Mouse (Mus musculus) forebrain, embryonic 15.5 days (tissue): ENCODE data around the gene Cyb561d1. TPM values are rescaled to one million over a fixed set of nuclear protein-coding genes. Genes with fewer than 3 reads are reported as not detected.

Source experiments
- ATAC-seq: fragments of 200-750 bp; cut with Nextera tagmentation; replicated peaks from 2 replicates; pipeline ENCODE4 v1.8.0; 2017; ENCODE audit warnings: mild to moderate bottlenecking, moderate TSS enrichment, moderate library complexity
- H3K27ac ChIP-seq: fragments of 300-500 bp; sonication (generic); replicated peaks from 2 replicates; pipeline ENCODE4 v1.5.1; 2015; ENCODE audit warnings: mild to moderate bottlenecking, inconsistent platforms
- H3K27me3 ChIP-seq: fragments of 300-500 bp; sonication (generic); 2 replicates; pipeline ENCODE4 v1.6.1; 2015; ENCODE audit warnings: inconsistent platforms
- H3K36me3 ChIP-seq: fragments of 300-500 bp; sonication (generic); 2 replicates; pipeline ENCODE4 v1.6.1; 2015; ENCODE audit warnings: mild to moderate bottlenecking, inconsistent platforms
- H3K4me1 ChIP-seq: fragments of 300-500 bp; sonication (generic); 2 replicates; pipeline ENCODE4 v1.6.1; 2015; ENCODE audit warnings: inconsistent platforms
- H3K4me2 ChIP-seq: fragments of 300-500 bp; sonication (generic); replicated peaks from 2 replicates; pipeline ENCODE4 v1.6.1; 2015; ENCODE audit warnings: mild to moderate bottlenecking, inconsistent platforms
- H3K4me3 ChIP-seq: fragments of 300-500 bp; sonication (generic); 2 replicates; pipeline ENCODE4 v1.5.1; 2015; ENCODE audit warnings: mild to moderate bottlenecking, inconsistent platforms
- H3K9ac ChIP-seq: fragments of 300-500 bp; sonication (generic); replicated peaks from 2 replicates; pipeline ENCODE4 v1.6.1; 2015; ENCODE audit warnings: mild to moderate bottlenecking, inconsistent platforms
- H3K9me3 ChIP-seq: fragments of 300-500 bp; sonication (generic); 2 replicates; pipeline ENCODE4 v1.6.1; 2016; ENCODE audit warnings: inconsistent platforms
- WGBS: fragments of 180-500 bp; shearing (Covaris S2); methylation state at CpG from one replicate; pipeline ENCODE4 v1.1.7; 2015; ENCODE audit warnings: mixed read lengths; 5-methylcytosine and 5-hydroxymethylcytosine counted together
- polyA plus RNA-seq: library from polyadenylated mRNA; unstranded; fragments of >200 nt; fragmentation: Nextera tagmentation; extraction: Ambion mirVana; gene quantifications from 2 replicates; pipeline ENCODE4 v1.2.1, GENCODE M21; 2015

Cyb561d1 gene
- polyA plus RNA-seq, 1 experiment from 2014 or later: 4.5 TPM

DNA sequence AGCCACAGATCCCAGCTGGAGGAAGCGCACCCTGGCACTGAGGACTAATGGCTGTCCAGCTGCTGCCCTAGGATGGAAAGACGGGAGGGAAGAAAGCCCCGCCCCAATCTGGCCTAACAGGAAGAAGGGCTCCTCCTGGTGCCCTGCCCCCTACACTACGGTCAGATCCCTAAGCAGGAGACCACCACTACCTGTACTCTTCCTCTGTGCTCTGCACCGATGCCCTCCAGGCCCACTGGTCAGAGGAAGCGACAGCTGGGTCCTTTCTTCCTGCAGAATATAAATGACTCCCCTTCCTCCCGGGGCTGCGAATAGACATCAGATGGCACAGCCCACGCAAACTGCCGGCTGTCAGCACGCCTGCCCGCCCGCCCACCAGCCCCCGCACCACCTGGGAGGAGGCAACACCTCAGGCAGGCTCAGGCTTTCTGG, 3.9 kb downstream of the Cyb561d1 start:
- no peaks in the 10 kb centered on the region for H3K27me3 ChIP-seq
- no peak; the same call in 1 of the 2 replicates for ATAC-seq
- WGBS: 15% methylated on average over 14 of the region's 14 CpGs
- peak overlapping the region; percentile 33 for H3K9ac ChIP-seq
- peak overlapping the region; percentile 10; the same call in 1 of the 2 replicates for H3K4me3 ChIP-seq
- H3K4me2 ChIP-seq: peak overlapping the region; percentile 31
- peak overlapping the region; percentile 72 for H3K27ac ChIP-seq
- peaks cover 48% of the 10 kb centered on the region for H3K4me1 ChIP-seq
- peaks cover 12% of the 10 kb centered on the region for H3K36me3 ChIP-seq
- H3K9me3 ChIP-seq: no peaks in the 10 kb centered on the region

DNA sequence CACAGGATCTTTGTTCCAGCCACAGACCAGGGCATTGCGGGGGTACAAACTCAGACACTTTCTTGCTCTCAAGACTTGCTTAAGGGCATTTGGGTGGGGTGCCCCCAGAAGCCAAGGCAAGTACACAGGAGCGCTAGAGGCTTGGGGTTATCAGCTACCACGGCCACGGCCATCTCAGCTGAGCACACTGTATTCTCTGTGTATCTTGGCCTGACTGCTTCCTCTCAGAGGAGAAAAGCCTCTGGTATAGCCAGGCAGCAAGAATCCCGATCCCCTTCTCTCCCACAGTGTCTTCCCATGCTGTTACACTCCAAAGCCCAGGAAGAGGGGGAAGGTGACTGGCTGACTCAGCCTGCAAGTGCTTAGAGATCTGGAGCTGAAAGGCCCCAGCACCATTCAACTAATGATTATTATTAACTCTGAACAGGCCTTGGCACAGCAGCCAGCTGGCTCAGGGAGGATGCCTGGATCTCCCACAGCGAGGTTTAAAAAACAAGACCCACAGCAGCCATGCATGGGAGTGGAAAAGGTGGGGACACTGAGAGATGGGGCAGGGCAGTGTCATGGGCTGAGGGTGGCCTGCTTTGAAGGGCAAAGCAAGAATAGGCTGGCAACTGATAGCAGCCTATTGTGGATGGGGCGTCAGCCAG, 4.9 kb downstream of the Cyb561d1 start:
- H3K4me2 ChIP-seq: no peak overlapping the region

DNA sequence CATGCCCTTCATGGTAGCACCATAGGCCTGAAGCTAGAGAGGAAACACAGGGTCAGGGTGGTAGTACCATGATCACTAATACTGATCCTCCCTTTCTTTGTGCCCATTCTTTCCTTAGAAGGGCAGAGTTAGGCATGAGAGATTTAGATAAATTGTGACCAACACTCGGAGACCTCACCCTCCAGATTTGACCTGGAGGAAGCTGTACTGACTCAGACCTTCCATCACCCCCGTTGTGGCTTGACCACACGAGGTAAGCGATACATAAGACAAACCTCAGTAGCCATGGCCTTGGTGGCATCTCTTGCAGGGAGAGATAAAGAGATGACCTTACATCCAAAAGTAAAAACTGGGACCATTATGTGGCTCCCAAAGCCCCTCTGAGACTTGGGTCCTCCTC, 5.7 kb downstream of the Cyb561d1 start:
- 90% methylated on average over 4 of the region's 4 CpGs for WGBS
- no peak for ATAC-seq
- H3K27me3 ChIP-seq: no peaks in the 10 kb centered on the region
- H3K9ac ChIP-seq: no peak overlapping the region
- H3K4me2 ChIP-seq: no peak overlapping the region
- peak overlapping the region; percentile 72 for H3K27ac ChIP-seq
- no peak overlapping the region for H3K4me3 ChIP-seq
- peaks cover 11% of the 10 kb centered on the region; the same call in 1 of the 2 replicates for H3K36me3 ChIP-seq
- peaks cover 33% of the 10 kb centered on the region for H3K4me1 ChIP-seq
- no peaks in the 10 kb centered on the region for H3K9me3 ChIP-seq

More for the DNA sequence above, 4.9 kb downstream of the Cyb561d1 start:
- 61% methylated on average over 7 of the region's 7 CpGs for WGBS
- Histone ChIP-seq H3K27ac (peak overlapping the region; percentile 72), H3K9me3 (no peaks in the 10 kb centered on the region), H3K4me3 (no peak overlapping the region), H3K27me3 (no peaks in the 10 kb centered on the region), H3K36me3 (peaks cover 10% of the 10 kb centered on the region; the same call in 1 of the 2 replicates), H3K9ac (no peak overlapping the region), H3K4me1 (peaks cover 41% of the 10 kb centered on the region)
- peak; percentile 21 for ATAC-seq

DNA sequence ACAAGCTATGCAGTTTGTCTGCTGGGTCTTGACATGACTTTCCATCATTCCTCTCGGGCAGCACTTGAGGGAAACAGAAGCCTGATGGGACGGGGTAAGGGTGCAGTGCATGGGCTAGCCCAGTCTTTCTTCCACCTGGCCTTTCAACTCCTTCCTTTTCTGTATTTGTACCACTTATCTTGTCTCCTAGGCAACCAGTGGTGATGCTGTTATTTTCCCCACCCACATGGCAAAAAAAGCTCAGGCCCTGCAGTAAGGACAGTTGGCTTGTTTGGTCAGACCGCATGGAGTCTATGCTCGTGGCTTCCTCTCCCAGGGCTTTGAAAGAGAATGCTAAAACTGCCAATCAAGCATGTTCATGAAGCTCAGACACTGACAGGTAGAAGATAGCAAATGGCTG, 7.3 kb downstream of the Cyb561d1 start:
- H3K4me1 ChIP-seq: peaks cover 40% of the 10 kb centered on the region
- no peak for ATAC-seq
- no peak overlapping the region for H3K27ac ChIP-seq
- H3K9me3 ChIP-seq: no peaks in the 10 kb centered on the region
- no peak overlapping the region for H3K4me2 ChIP-seq
- no peak overlapping the region for H3K9ac ChIP-seq
- no peaks in the 10 kb centered on the region for H3K27me3 ChIP-seq
- H3K36me3 ChIP-seq: peaks cover 10% of the 10 kb centered on the region; the same call in 1 of the 2 replicates
- 86% methylated on average over 4 of the region's 4 CpGs for WGBS
- no peak overlapping the region for H3K4me3 ChIP-seq

DNA sequence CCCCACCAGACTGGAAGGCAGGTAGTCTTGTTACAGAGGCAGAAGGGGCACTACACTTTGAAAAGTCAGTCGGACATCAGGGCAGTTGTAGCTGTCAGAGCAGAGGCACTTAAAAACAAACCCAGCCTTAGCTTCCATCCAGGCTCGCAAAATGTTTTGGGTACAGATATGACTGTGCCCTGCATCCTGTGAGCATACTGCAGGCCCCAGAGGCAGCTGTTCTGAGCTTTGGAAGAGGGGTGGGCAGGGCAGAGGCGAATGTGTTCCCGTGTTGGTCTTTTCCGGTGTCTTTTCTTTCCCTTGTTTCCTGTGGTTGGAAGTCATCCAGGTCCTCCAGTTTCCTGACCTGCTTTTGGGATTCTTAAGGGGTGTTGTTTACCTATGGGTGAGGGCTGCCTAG, 11.1 kb downstream of the Cyb561d1 start:
- peaks cover 41% of the 10 kb centered on the region for H3K4me1 ChIP-seq
- ATAC-seq: no peak
- 65% methylated on average over 5 of the region's 5 CpGs for WGBS
- no peak overlapping the region for H3K27ac ChIP-seq
- no peaks in the 10 kb centered on the region for H3K9me3 ChIP-seq
- 0 out of 2 replicates have a peak overlapping the region, but pooled peaks have one; percentile 6 for H3K9ac ChIP-seq
- no peaks in the 10 kb centered on the region for H3K27me3 ChIP-seq
- no peak overlapping the region for H3K4me3 ChIP-seq
- H3K36me3 ChIP-seq: peaks cover 9% of the 10 kb centered on the region; the same call in 1 of the 2 replicates
- no peak overlapping the region for H3K4me2 ChIP-seq

DNA sequence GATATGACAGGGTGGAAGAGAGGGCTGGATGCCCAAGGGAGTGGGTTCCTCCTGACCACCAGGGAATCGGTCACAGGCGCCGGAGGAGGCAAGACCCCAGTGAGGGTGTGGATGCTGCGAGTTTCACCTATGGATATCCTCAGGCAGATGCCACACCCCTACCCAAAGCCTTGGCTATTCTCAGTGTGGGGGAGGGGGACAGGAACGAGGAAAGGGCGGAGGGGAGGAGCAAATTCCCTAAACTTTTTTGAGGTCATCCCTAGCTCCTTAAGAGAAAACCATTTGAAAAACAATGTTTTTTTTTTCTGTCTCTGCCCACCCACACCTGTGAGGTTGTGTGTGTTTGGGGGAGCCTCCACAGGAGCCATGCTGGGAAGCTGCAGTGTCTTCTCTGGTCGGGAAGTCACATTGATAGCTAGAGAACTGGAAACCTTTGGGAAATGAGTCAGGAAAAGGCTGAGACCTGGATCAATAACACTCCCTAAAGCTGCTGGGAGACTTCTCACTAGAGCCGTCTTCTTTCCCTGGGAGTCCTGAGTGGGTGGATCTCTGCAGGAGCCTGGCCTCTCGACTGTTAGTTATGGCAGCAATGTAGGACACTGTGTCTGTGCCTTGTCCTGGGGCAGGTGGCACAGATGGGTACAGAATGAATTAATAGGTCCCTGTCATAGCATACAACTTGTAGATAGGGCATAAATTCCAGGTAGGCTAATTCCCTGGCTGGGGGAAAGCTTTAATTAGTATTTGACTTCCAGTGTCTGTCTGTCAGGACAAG, 12.1 kb downstream of the Cyb561d1 start:
- no peak overlapping the region for H3K9ac ChIP-seq
- H3K27me3 ChIP-seq: no peaks in the 10 kb centered on the region
- H3K4me1 ChIP-seq: peaks cover 40% of the 10 kb centered on the region
- H3K4me3 ChIP-seq: no peak overlapping the region
- WGBS: 76% methylated on average over 9 of the region's 9 CpGs
- no peak for ATAC-seq
- peaks cover 9% of the 10 kb centered on the region; the same call in 1 of the 2 replicates for H3K36me3 ChIP-seq
- no peaks in the 10 kb centered on the region for H3K9me3 ChIP-seq
- H3K27ac ChIP-seq: no peak overlapping the region
- no peak overlapping the region for H3K4me2 ChIP-seq

DNA sequence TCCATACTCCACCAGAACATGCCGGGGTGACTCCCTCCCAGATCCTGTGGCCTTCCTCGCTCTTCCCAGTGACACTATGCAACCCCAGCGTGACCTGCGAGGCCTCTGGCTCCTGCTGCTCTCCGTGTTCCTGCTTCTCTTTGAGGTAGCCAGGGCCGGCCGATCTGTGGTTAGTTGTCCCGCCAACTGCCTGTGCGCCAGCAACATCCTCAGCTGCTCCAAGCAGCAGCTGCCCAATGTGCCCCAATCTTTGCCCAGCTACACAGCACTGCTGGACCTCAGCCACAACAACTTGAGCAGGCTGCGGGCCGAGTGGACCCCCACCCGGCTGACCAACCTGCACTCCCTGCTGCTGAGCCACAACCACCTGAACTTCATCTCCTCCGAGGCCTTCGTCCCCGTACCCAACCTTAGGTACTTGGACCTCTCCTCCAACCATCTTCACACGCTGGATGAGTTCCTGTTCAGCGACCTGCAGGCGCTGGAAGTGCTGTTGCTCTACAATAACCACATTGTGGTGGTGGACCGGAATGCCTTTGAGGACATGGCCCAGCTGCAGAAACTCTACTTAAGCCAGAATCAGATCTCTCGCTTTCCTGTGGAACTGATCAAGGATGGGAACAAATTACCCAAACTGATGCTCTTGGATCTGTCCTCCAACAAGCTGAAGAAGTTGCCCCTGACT, 13.8 kb downstream of the Cyb561d1 start:
- peak overlapping the region; percentile 80 for H3K9ac ChIP-seq
- peaks cover 37% of the 10 kb centered on the region for H3K4me1 ChIP-seq
- peak overlapping the region; percentile 89 for H3K4me2 ChIP-seq
- H3K9me3 ChIP-seq: no peaks in the 10 kb centered on the region
- H3K27ac ChIP-seq: no peak overlapping the region
- peak; percentile 40 for ATAC-seq
- no peaks in the 10 kb centered on the region for H3K27me3 ChIP-seq
- 0 out of 2 replicates have a peak, but pooled peaks cover 6% of the 10 kb centered on the region for H3K36me3 ChIP-seq
- WGBS: 67% methylated on average over 20 of the region's 20 CpGs
- H3K4me3 ChIP-seq: peak overlapping the region; percentile 84

DNA sequence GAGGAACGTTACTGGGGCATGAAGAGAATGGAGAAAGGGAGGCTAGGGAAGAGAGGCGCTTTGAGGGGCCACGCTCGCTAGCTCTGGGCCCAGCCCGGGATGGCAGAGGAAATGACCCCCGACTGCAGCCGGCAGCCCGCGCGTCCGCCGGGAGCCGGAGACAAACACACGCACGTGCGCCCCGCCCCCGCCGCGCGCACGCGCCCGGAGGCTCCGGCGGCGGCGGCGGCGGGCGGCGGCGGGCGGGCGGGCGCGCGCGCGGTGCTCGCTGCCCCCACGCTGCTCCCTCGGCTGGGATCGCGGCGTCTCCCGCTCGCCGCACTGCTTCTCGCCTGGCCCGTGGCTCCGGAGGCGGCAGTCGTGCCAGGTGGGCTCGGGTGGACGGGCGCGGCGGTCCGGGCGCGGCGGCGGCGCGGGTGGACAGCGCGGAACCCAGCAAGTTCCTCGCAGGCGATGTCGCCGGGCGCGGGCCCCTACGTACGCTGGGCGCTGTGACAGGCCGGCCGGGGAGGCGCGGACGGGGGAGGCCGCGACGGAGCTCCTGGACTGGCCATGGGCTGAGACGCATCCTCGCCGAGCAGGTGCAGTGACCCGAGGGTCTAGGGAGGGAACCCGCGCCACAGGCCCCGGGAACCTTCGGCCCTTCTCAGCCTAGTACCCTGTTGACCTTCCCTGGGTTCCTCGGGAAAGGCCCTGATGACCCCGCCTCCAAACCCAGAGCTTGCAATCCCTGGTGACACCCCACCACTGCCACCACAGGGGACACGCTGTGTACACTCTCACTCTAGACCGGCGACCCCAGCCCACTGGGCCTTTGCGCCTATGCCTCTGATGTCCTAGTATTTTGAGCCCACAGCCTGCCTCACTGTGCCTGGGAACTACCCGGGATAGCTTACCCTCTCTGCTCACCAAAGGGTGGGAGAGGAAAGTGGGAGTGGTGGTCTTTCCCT, 14.6 kb downstream of the Cyb561d1 start, which contains the start of gene Amigo1:
TSS of gene Amigo1 (plus strand) at position 238 of the 950 bp plus-strand sequence.
- Histone ChIP-seq H3K4me3 (peak within 1 kb of the TSS; percentile 84), H3K9me3 (no peaks in the 10 kb centered on the region), H3K36me3 (0 out of 2 replicates have a peak, but pooled peaks cover 6% of the 10 kb centered on the region), H3K4me1 (peaks cover 37% of the 10 kb centered on the region), H3K27ac (peak within 1 kb of the TSS; percentile 38), H3K4me2 (peak within 1 kb of the TSS; percentile 89), H3K9ac (peak within 1 kb of the TSS; percentile 80), H3K27me3 (no peaks in the 10 kb centered on the region)
- WGBS: under 1% methylated on average over 80 of the region's 100 CpGs
- ATAC-seq: peak; percentile 74

DNA sequence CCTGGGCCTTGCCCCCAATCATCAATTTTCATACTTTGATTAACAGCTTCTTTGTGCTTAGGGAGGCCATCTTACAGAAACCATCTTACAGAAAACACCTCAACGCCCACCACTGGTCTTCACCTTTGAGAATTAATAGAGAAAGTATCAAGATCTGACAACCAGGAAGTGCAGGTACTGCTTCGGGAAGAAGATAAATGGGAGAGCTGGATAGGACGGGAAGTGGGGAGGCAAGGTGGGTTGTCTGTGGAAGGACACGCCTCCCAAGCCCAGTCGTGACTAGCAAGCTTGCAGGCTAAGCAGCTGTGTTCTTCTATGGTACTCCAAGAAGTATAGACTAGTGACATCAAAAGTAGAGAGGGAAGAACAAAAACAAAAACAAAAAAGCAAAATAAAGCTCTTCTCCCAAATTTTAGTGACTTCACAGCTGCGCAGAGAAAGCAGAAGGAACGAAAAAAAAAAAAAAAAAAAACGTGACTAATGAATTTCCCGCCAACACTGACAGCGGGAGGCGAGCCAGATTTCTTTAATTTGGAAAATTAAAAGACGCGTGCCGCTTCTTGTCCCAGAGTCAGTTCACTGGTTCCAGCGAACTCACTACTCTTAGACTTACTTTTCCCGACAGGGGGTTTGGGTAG, 15.4 kb downstream of the Cyb561d1 start:
- Histone ChIP-seq H3K9me3 (no peaks in the 10 kb centered on the region), H3K27me3 (no peaks in the 10 kb centered on the region), H3K4me1 (peaks cover 37% of the 10 kb centered on the region), H3K4me3 (peak overlapping the region; percentile 84), H3K36me3 (0 out of 2 replicates have a peak, but pooled peaks cover 6% of the 10 kb centered on the region), H3K9ac (peak overlapping the region; percentile 80), H3K4me2 (peak overlapping the region; percentile 89), H3K27ac (no peak overlapping the region)
- peak; percentile 54; the same call in 1 of the 2 replicates for ATAC-seq
- 3% methylated on average over 16 of the region's 16 CpGs for WGBS

DNA sequence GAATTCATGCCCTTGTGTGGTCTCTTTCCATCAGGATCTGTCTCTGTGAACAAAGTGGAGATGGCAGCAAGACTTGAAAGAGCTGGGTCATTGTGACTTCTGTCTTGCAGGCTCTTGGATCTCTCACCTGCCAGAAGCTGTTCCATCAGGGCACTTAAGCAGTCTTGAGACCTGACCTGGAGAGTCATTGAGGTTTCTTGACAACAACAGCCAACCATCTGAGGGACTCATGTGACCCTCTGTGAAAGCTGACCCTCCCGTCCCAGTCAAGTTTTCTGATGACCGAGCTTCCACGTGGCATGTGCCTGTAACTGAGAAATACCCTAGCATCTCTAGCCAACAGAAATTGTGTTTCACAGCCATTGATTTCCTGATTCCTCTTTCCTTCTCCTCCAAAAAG, 16.3 kb downstream of the Cyb561d1 start:
- 0 out of 2 replicates have a peak, but pooled peaks cover 2% of the 10 kb centered on the region for H3K36me3 ChIP-seq
- peaks cover 33% of the 10 kb centered on the region for H3K4me1 ChIP-seq
- H3K4me3 ChIP-seq: no peak overlapping the region
- no peaks in the 10 kb centered on the region for H3K9me3 ChIP-seq
- H3K4me2 ChIP-seq: no peak overlapping the region
- 79% methylated on average over 3 of the region's 3 CpGs for WGBS
- no peak overlapping the region for H3K27ac ChIP-seq
- ATAC-seq: no peak
- no peak overlapping the region for H3K9ac ChIP-seq
- H3K27me3 ChIP-seq: no peaks in the 10 kb centered on the region
